Mouse (Mus musculus) duodenum, adult 2 months (tissue): ENCODE results near the gene Zfp978. TPM values are rescaled to one million over a fixed set of nuclear protein-coding genes. Genes with fewer than 3 reads are reported as not detected.

Experiments
- polyA plus RNA-seq: library from polyadenylated mRNA; depleted of rRNA; stranded (reverse); fragments of >200 nt; gene quantifications from 2 replicates; pipeline ENCODE4 v1.2.3, GENCODE M21; 2012; ENCODE audit warnings: low replicate concordance; rRNA removed

Gene Zfp978
- polyA plus RNA-seq, result not detected in 2 replicates

GRCm38 (mm10) chr4:147361003-147361402 is at the start of gene Zfp978:
Gene Zfp978, plus strand, starts transcription at chr4:147361303.

Other genes with a start within 250 kb of the Zfp978 start
- not detected in 2 replicates for gene Zfp991, start 229.3 kb upstream of the Zfp978 start, polyA plus RNA-seq
- gene Zfp988, start 55.6 kb upstream of the Zfp978 start, polyA plus RNA-seq, result not detected in 2 replicates
- not detected in 2 replicates for gene Zfp982, start 131.1 kb downstream of the Zfp978 start, polyA plus RNA-seq
- gene Gm16503, start 178.9 kb downstream of the Zfp978 start, polyA plus RNA-seq, result not detected in 2 replicates
- not detected in 2 replicates for gene Zfp985, start 192.0 kb downstream of the Zfp978 start, polyA plus RNA-seq